Mouse (Mus musculus) kidney, embryonic 16.5 days (tissue): ENCODE measurements around the gene Mttp. TPM values are rescaled to one million over a fixed set of nuclear protein-coding genes. Genes with fewer than 3 reads are reported as not detected.
A peak's percentile ranks its signal among the peaks of the same experiment; 100 is the strongest.

Experiments
- ATAC-seq: fragments of 200-750 bp; cut with Nextera tagmentation; 2 replicates; pipeline ENCODE4 v1.8.0; 2017; ENCODE audit warnings: moderate TSS enrichment; ENCODE audit not compliant: low FRiP score, low TSS enrichment
- H3K27ac ChIP-seq: fragments of 300-500 bp; sonication (generic); 2 replicates; pipeline ENCODE4 v1.5.1; 2014; ENCODE audit warnings: low read length
- H3K27me3 ChIP-seq: fragments of 300-500 bp; sonication (generic); 2 replicates; pipeline ENCODE4 v1.6.1; 2014; ENCODE audit warnings: low read length, control low read depth, mixed read lengths; ENCODE audit not compliant: insufficient read depth
- H3K36me3 ChIP-seq: fragments of 300-500 bp; sonication (generic); 2 replicates; pipeline ENCODE4 v1.6.1; 2014; ENCODE audit warnings: low read length, control low read depth, mixed read lengths; ENCODE audit not compliant: insufficient read depth
- H3K4me1 ChIP-seq: fragments of 300-500 bp; sonication (generic); 2 replicates; pipeline ENCODE4 v1.6.1; 2014; ENCODE audit warnings: low read length, control low read depth, mixed read lengths; ENCODE audit not compliant: insufficient read depth
- H3K4me2 ChIP-seq: fragments of 300-500 bp; sonication (generic); replicated peaks from 2 replicates; pipeline ENCODE4 v1.6.1; 2014; ENCODE audit warnings: low read depth, low read length
- H3K4me3 ChIP-seq: fragments of 300-500 bp; sonication (generic); 2 replicates; pipeline ENCODE4 v1.5.1; 2014; ENCODE audit warnings: mild to moderate bottlenecking, low read length
- H3K9ac ChIP-seq: fragments of 300-500 bp; sonication (generic); replicated peaks from 2 replicates; pipeline ENCODE4 v1.6.1; 2014; ENCODE audit warnings: low read length
- H3K9me3 ChIP-seq: fragments of 300-500 bp; sonication (generic); 2 replicates; pipeline ENCODE4 v1.6.1; 2016; ENCODE audit warnings: low read length, control low read depth
- WGBS: fragments of 180-500 bp; shearing (Covaris S2); extraction: QIAGEN DNeasy Blood & Tissue Kit; methylation state at CpG from one replicate; pipeline ENCODE4 v1.1.7; 2014; 5-methylcytosine and 5-hydroxymethylcytosine counted together
- polyA plus RNA-seq: library from polyadenylated mRNA; unstranded; fragments of >200 nt; fragmentation: Nextera tagmentation; extraction: Ambion mirVana; gene quantifications from 2 replicates; pipeline ENCODE4 v1.2.1, GENCODE M21; 2015

The Mttp gene
- polyA plus RNA-seq, result 7.6 and 8.1 TPM in 2 replicates

GRCm38 (mm10) chr3:138144642-138145171 lies at the start of gene Mttp:
Mttp (minus strand) TSS chr3:138144968.
- H3K27me3 ChIP-seq, result no peaks in the 10 kb centered on the region
- H3K4me1 ChIP-seq, result peaks cover 4% of the 10 kb centered on the region
- peak within 1 kb of the TSS; percentile 91 for H3K4me2 ChIP-seq
- H3K27ac ChIP-seq, result peak within 1 kb of the TSS; percentile 100
- no peaks in the 10 kb centered on the region for H3K9me3 ChIP-seq
- no peak for ATAC-seq
- H3K4me3 ChIP-seq, result peak within 1 kb of the TSS; percentile 67
- WGBS, result 2% methylated on average over 8 of the region's 8 CpGs
- peaks cover 9% of the 10 kb centered on the region; the same call in 1 of the 2 replicates for H3K36me3 ChIP-seq
- H3K9ac ChIP-seq, result peak within 1 kb of the TSS; percentile 93

GRCm38 (mm10) chr3:138193683-138194302 lies 49.0 kb upstream of the Mttp start, which contains the start of gene 4930579F01Rik:
4930579F01Rik (minus strand) TSS chr3:138193825.
- Histone ChIP-seq H3K4me1 (no peaks in the 10 kb centered on the region), H3K4me2 (no peak within 1 kb of the TSS), H3K9me3 (no peaks in the 10 kb centered on the region), H3K27ac (no peak within 1 kb of the TSS), H3K27me3 (no peaks in the 10 kb centered on the region), H3K4me3 (no peak within 1 kb of the TSS), H3K9ac (no peak within 1 kb of the TSS), H3K36me3 (no peaks in the 10 kb centered on the region)
- no peak for ATAC-seq
- WGBS, result 86% methylated on average over 15 of the region's 15 CpGs

DNA sequence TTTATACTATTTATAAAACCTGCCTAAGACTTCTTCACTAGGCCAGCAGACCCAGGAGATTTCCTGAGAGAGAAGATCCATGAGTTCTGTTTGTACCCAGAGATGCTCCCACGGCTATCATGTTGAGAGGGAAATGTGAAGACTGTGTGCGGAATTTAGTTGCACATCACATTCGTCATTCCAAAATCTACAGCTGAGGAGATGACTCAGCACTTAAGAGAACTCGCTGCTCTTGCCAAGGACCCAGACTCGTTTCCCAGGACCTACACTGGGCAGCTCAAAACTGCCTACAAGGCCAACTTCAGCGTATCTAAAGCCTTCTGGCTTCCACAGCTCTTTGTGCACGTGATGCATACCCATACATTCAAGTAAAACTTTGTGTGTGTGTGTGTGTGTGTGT lies 47.5 kb upstream of the Mttp start:
- no peak for ATAC-seq
- WGBS, result 71% methylated on average over 7 of the region's 7 CpGs
- no peak overlapping the region for H3K4me3 ChIP-seq

DNA sequence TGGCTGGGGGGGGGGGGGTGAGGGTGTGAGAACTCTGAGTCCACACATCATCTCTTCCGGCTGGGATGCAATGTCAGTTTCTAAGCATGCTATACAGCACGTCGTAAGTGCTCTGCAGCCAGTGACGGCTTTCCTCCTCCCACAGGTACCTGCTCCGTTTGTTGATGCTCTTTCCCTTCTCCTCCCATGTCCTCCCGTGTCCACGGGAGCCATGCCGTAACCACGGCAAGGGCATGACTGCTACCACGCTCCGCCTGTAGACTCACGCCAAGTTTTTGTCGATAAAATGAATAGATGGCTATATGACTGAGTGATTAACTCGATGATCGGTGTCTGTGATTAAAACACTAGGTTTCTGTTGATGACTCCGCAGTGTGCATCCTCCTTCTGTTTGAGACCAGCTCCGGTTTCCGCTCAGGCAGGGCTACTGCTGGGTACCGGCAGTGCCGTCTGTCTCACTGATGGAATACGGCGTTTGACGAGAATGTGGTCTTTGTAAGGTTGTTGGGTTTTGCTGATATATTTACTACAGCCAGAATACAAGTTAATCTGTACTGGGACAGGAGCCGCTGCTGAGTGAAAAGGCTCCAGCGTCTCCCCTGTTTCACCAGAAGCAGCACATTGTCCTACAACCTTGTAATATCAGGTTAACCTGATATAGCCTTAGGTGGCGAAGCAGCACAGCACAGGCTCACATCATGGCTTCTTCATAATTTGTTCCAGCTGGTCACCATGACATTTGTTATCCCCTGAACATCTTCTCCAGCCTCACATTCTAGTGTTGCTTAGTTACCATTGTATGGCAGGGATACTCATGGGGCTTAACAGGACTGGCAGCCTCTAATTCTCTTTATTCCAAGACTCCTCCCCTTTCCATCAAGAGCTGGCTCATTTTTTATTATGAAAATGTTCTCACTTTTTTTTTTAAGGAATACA lies 41.5 kb upstream of the Mttp start:
- Histone ChIP-seq H3K4me2 (no peak overlapping the region), H3K4me3 (no peak overlapping the region), H3K9me3 (no peaks in the 10 kb centered on the region), H3K27me3 (no peaks in the 10 kb centered on the region), H3K9ac (no peak overlapping the region), H3K27ac (no peak overlapping the region), H3K36me3 (no peaks in the 10 kb centered on the region), H3K4me1 (no peaks in the 10 kb centered on the region)
- WGBS, result 88% methylated on average over 26 of the region's 26 CpGs
- no peak for ATAC-seq

More for the DNA sequence above, 47.5 kb upstream of the Mttp start:
- H3K36me3 ChIP-seq, result no peaks in the 10 kb centered on the region
- H3K27me3 ChIP-seq, result no peaks in the 10 kb centered on the region
- H3K9ac ChIP-seq, result no peak overlapping the region
- no peak overlapping the region for H3K4me2 ChIP-seq
- no peak overlapping the region for H3K27ac ChIP-seq
- H3K4me1 ChIP-seq, result no peaks in the 10 kb centered on the region
- H3K9me3 ChIP-seq, result no peaks in the 10 kb centered on the region

DNA sequence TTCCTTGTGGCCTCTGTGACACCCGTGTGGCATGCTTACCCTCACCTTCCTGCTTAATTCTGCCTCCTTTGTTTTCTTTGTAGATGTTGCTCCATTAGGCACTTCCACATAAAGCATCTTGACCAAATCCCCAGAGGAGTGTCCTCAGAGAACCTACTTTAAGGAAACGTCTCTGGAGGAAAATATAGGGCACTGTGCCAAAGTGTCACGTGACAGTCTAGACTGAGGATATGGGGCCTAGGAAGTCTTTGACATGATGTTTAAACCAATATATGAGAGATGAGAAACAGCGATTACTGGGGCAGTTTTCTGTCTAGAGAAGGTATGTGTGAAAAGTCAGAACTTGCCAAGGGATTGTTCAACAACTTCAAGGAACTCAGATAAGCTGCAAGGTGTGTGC lies 40.5 kb upstream of the Mttp start:
- no peaks in the 10 kb centered on the region for H3K9me3 ChIP-seq
- no peak overlapping the region for H3K4me3 ChIP-seq
- H3K9ac ChIP-seq, result no peak overlapping the region
- no peak for ATAC-seq
- WGBS, result 54% methylated on average over 4 of the region's 4 CpGs
- no peak overlapping the region for H3K4me2 ChIP-seq
- H3K27ac ChIP-seq, result no peak overlapping the region
- H3K36me3 ChIP-seq, result no peaks in the 10 kb centered on the region
- no peaks in the 10 kb centered on the region for H3K4me1 ChIP-seq
- H3K27me3 ChIP-seq, result no peaks in the 10 kb centered on the region

DNA sequence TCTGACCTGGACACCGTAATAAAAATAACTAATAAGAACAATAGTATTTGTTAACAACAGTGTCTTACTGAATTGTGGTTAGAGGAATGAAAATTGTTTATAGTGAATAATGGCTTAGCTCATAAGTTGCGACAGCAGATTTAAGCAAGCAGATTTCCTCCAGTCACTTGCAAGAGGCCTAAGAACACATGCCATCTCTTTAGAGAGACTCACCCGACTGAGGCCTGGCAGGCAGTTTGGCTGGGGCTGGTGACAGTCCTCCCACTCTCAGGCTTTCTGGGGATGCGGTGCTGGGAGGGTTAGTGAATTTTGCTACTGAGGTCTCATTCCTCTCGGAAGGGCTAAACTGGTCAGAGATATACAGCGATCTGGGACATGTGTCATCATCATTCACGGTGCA lies 38.6 kb upstream of the Mttp start:
- no peak overlapping the region for H3K27ac ChIP-seq
- H3K9ac ChIP-seq, result no peak overlapping the region
- H3K4me2 ChIP-seq, result no peak overlapping the region
- H3K4me1 ChIP-seq, result no peaks in the 10 kb centered on the region
- H3K36me3 ChIP-seq, result no peaks in the 10 kb centered on the region
- H3K27me3 ChIP-seq, result no peaks in the 10 kb centered on the region
- no peaks in the 10 kb centered on the region for H3K9me3 ChIP-seq
- no peak overlapping the region for H3K4me3 ChIP-seq
- ATAC-seq, result no peak
- WGBS, result 76% methylated on average over 7 of the region's 7 CpGs

DNA sequence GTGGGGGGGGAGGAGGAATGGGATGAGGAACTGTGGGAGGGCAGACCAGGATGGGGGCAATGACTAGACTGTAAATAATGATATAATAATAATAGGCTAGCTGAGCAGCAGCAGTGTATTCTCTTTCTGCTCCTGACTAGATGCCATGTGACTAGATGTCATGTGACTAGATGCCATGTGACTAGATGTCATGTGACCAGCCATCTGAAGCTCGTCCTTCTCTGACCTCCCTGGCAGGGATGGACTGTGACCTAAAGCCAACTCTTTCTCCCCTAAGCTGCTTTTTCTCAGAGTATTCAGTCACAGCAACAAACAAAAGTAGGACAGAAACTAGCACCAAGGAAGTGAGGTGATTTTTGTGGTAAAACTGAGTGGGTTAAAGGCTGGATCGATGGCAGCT lies 37.3 kb upstream of the Mttp start:
- 88% methylated on average over 2 of the region's 2 CpGs for WGBS
- no peak overlapping the region for H3K4me3 ChIP-seq
- H3K4me2 ChIP-seq, result no peak overlapping the region
- H3K9ac ChIP-seq, result no peak overlapping the region
- no peaks in the 10 kb centered on the region for H3K36me3 ChIP-seq
- no peak overlapping the region for H3K27ac ChIP-seq
- H3K27me3 ChIP-seq, result no peaks in the 10 kb centered on the region
- no peaks in the 10 kb centered on the region for H3K9me3 ChIP-seq
- no peak for ATAC-seq
- H3K4me1 ChIP-seq, result no peaks in the 10 kb centered on the region

GRCm38 (mm10) chr3:138175551-138175950 lies 30.8 kb upstream of the Mttp start:
- no peak overlapping the region for H3K4me3 ChIP-seq
- H3K36me3 ChIP-seq, result no peaks in the 10 kb centered on the region
- no peaks in the 10 kb centered on the region for H3K9me3 ChIP-seq
- no peaks in the 10 kb centered on the region for H3K27me3 ChIP-seq
- H3K27ac ChIP-seq, result peak overlapping the region; percentile 50; the same call in 1 of the 2 replicates
- peak; percentile 61; the same call in 1 of the 2 replicates for ATAC-seq
- peak overlapping the region; percentile 12; the same call in 1 of the 2 replicates for H3K4me2 ChIP-seq
- 58% methylated on average over 6 of the region's 6 CpGs for WGBS
- peaks cover 17% of the 10 kb centered on the region for H3K4me1 ChIP-seq
- H3K9ac ChIP-seq, result no peak overlapping the region

DNA sequence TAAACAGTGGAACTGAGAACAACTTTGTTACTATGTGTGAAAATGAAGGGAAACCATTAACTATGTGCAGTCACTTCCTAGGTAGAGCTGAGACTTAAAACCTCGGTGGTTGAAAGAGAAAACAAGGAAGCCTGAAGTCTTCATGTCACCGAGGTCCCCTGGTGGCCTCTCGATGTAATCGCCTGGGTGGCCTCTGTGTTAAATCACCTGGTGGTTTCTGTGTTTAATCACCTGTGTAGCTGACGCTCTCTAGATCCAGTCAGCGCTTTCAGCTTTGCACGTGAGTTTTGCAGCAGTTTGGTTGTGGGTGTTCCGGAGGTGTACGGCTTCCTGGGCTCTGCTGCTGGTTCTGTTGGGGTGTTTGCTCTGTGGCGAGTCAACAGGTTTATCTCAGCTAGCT lies 28.5 kb upstream of the Mttp start:
- no peak overlapping the region for H3K4me3 ChIP-seq
- no peak overlapping the region for H3K9ac ChIP-seq
- WGBS, result 76% methylated on average over 10 of the region's 10 CpGs
- ATAC-seq, result no peak
- no peaks in the 10 kb centered on the region for H3K9me3 ChIP-seq
- no peaks in the 10 kb centered on the region for H3K36me3 ChIP-seq
- H3K4me1 ChIP-seq, result peaks cover 17% of the 10 kb centered on the region
- no peak overlapping the region for H3K4me2 ChIP-seq
- no peaks in the 10 kb centered on the region for H3K27me3 ChIP-seq
- no peak overlapping the region for H3K27ac ChIP-seq
